Mouse (Mus musculus): Measurements from ENCODE around the gene Tmem128. TPM values are rescaled to one million over a fixed set of nuclear protein-coding genes. Genes with fewer than 3 reads are reported as not detected.

The Tmem128 gene
- polyA plus RNA-seq, 1 experiment, result 23.4 TPM

DNA sequence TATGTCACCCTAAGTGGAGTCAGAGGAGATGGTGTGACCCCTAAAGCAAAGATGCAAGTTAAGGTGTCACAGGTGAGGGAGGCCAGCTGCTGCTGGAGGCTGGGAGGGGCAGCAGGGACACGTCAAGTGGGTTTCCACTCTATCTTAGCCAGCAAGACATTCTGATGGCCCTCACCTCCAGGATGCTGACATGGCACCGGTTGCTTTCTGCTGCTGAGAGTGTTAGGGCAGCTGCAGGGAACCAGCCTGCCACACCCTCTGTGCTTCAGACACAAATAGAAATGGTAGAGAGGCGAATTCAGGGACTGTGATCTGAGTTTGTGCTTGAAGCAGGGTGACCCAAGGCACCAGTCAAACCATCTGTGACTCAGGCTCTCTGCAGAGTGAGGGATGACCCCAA is 49.8 kb downstream of the Tmem128 start:
- H3K27me3 ChIP-seq (ENCODE audit: control insufficient read depth, insufficient read depth, low read length, poor library complexity, severe bottlenecking), result no peaks in the 10 kb centered on the region
- H3K9me3 ChIP-seq (replicated peaks; ENCODE audit: control insufficient read depth, insufficient read depth, low read length, poor library complexity, severe bottlenecking), result no peaks in the 10 kb centered on the region; the same call in 1 of the 2 replicates
- H3K4me3 ChIP-seq (ENCODE audit: low read depth, low read length), result no peak overlapping the region
- no peak overlapping the region for H3K9ac ChIP-seq (ENCODE audit: low read depth, poor library complexity, severe bottlenecking)
- H3K4me1 ChIP-seq (ENCODE audit: control insufficient read depth, insufficient read depth, low read length), result no peaks in the 10 kb centered on the region
- H3K36me3 ChIP-seq (ENCODE audit: control insufficient read depth, insufficient read depth, low read length, poor library complexity, severe bottlenecking), result no peaks in the 10 kb centered on the region
- H3K27ac ChIP-seq (ENCODE audit: insufficient read depth, low read length), result no peak overlapping the region
- TF ChIP-seq POLR2A (IDR thresholded peaks at IDR 0.05; ENCODE audit: insufficient read depth, low read length), result no peak
- TF ChIP-seq CTCF (IDR thresholded peaks at IDR 0.05; ENCODE audit: low read depth, low read length), result no peak
- no peak for TF ChIP-seq EP300 (IDR thresholded peaks at IDR 0.05; ENCODE audit: insufficient read depth, low read depth, low read length)

Other genes with a start within 250 kb of the Tmem128 start
- 15.3 and 17.6 TPM in 2 replicates for gene Stx18, start 221.4 kb upstream of the Tmem128 start, polyA plus RNA-seq (2011; ENCODE audit: insufficient read depth, insufficient read length, low read depth, missing spikeins)
- 0.81 and 1.0 TPM in 2 replicates for gene Nsg1, start 100.3 kb upstream of the Tmem128 start, polyA plus RNA-seq (2011; ENCODE audit: insufficient read depth, insufficient read length, low read depth, missing spikeins)
- gene Zbtb49, start 39.7 kb upstream of the Tmem128 start, polyA plus RNA-seq (2011; ENCODE audit: insufficient read depth, insufficient read length, low read depth, missing spikeins), result 5.6 and 7.1 TPM in 2 replicates
- 206 and 208 TPM in 2 replicates for gene Lyar, start 39.7 kb upstream of the Tmem128 start, polyA plus RNA-seq (2011; ENCODE audit: insufficient read depth, insufficient read length, low read depth, missing spikeins)
- not detected in 2 replicates for gene Otop1, start 15.8 kb downstream of the Tmem128 start, polyA plus RNA-seq (2011; ENCODE audit: insufficient read depth, insufficient read length, low read depth, missing spikeins)
- gene Drd5, start 59.2 kb downstream of the Tmem128 start, polyA plus RNA-seq (2011; ENCODE audit: insufficient read depth, insufficient read length, low read depth, missing spikeins), result not detected in 2 replicates
- not detected in 2 replicates for gene Slc2a9, start 243.0 kb downstream of the Tmem128 start, polyA plus RNA-seq (2011; ENCODE audit: insufficient read depth, insufficient read length, low read depth, missing spikeins)